Mouse (Mus musculus): ENCODE results near the gene Arpc5l. TPM values are rescaled to one million over a fixed set of nuclear protein-coding genes. Genes with fewer than 3 reads are reported as not detected.

Gene Arpc5l
- polyA plus RNA-seq, 1 experiment = 28.3 TPM

DNA sequence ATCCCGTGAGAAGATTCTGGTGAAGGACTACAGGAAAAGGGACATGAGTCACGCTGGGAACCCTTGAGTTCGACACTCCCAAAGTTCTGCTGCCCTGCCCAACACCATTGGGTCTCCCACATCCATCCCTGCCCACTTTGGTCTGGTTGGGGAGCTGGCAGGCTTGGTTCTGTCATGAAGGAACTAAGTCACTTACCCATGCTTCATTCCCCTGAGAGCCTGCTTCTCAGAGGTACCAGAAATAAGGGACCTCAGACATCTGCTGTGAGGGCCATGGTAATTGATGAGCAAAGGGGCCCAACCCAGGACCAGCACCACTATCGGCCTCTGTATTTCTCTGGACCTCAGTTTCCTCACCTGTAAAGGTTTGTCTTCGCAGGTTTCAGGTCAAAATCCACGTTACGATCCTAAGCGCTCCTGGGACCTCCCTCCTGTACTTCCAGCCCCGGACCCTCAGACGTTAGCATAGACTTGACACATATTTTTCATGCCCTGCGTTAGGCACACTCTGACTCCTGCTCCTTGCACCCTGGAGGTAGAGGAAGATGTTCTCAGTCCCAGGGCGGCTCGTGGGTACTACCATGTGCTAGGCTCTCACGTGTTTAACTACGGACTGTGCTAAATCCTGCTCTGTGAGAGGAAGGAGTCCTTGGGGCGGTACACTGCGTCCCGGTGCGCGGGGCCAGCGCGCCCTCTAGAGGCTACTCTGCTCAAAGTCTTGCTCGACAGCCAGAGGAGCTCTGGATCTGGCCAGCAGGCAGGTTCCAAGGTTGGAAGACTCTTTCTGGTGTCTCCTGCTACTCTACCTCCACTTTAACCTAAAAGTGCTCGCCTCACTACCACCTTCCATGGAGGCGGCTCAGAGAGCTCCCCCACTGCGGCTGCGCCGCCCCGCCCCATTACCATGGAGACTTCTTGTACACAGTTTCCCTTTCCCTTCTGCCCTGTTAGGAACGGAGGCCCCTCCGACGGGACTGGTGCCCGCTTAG, 7.5 kb upstream of the Arpc5l start, which contains the start of gene Wdr38:
TSS of gene Wdr38 (plus strand) at position 91 of the 989 bp plus-strand sequence.
- TF ChIP-seq POLR2A (IDR thresholded peaks at IDR 0.05; ENCODE audit: borderline replicate concordance, extremely low read depth, low read depth, low read length) (0 out of 2 replicates have a peak, but pooled peaks have one; percentile 21), CTCF (IDR thresholded peaks at IDR 0.05; ENCODE audit: insufficient read depth, low read length) (peak; percentile 75)
- peak; percentile 88 for DNase-seq
- 11% methylated on average over 33 of the region's 33 CpGs for WGBS
- Histone ChIP-seq H3K4me3 (replicated peaks; ENCODE audit: extremely low read depth, low read depth, low read length) (peak within 1 kb of the TSS; percentile 73), H3K4me1 (ENCODE audit: control insufficient read depth, insufficient read depth, low read length) (peaks cover 3% of the 10 kb centered on the region; the same call in 1 of the 2 replicates)

DNA sequence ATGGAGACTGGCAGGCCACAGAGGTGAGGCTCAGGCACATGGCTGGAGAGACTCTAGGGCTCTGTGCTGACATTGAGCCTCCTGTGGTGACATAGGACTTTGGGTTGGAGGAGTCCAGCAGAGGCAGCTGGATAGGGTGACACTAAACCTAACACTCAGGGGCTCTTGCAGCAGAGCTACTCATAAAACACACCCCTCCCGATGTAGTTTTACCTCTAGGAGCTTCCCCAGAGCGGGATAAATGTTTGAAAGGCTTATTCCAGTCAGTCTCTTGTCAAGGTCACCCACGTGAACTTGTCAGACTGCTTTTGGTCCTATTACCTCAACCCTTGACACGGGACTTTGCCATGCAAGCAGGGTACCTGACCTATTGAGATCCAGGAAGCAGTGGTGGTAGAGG, 5.8 kb upstream of the Arpc5l start:
- TF ChIP-seq CTCF (IDR thresholded peaks at IDR 0.05; ENCODE audit: insufficient read depth, low read length) (no peak), POLR2A (IDR thresholded peaks at IDR 0.05; ENCODE audit: borderline replicate concordance, extremely low read depth, low read depth, low read length) (no peak)
- WGBS = 43% methylated on average over 4 of the region's 4 CpGs
- peaks cover 13% of the 10 kb centered on the region for H3K4me1 ChIP-seq (ENCODE audit: control insufficient read depth, insufficient read depth, low read length)
- H3K4me3 ChIP-seq (replicated peaks; ENCODE audit: extremely low read depth, low read depth, low read length) = no peak overlapping the region
- DNase-seq = no peak

DNA sequence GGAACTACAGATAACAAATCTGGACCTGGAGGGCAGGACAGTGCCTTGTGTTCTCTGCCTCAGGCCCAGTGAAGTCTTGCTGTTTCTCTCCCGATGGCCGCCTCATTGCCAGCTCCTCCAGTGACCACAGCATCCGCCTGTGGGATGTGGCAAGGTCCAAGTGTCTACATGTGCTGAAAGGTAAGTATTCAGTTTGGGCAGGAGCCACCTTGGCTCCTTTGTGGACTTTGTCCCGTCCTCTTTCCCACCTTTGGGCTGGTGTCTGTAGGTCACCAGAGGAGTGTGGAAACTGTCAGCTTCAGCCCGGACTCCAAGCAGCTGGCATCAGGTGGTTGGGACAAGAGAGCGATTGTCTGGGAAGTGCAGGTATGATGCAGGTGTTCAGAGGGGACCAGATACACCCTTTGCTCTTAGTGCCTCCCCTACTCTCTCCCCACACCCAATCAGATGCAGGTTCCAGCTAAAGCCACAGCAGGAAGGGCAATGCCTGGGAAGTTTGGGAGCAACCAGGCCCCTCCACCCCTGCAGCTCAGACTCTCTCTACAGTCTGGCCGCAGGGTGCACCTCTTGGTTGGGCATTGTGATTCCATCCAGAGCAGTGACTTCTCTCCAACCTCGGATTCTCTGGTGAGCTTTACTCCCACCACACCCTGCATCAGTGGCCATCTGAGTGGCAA, 5.1 kb upstream of the Arpc5l start:
- 59% methylated on average over 8 of the region's 8 CpGs for WGBS
- no peak for DNase-seq
- TF ChIP-seq POLR2A (IDR thresholded peaks at IDR 0.05; ENCODE audit: borderline replicate concordance, extremely low read depth, low read depth, low read length) (no peak), CTCF (IDR thresholded peaks at IDR 0.05; ENCODE audit: insufficient read depth, low read length) (no peak)
- H3K4me3 ChIP-seq (replicated peaks; ENCODE audit: extremely low read depth, low read depth, low read length) = no peak overlapping the region
- H3K4me1 ChIP-seq (ENCODE audit: control insufficient read depth, insufficient read depth, low read length) = peaks cover 14% of the 10 kb centered on the region

DNA sequence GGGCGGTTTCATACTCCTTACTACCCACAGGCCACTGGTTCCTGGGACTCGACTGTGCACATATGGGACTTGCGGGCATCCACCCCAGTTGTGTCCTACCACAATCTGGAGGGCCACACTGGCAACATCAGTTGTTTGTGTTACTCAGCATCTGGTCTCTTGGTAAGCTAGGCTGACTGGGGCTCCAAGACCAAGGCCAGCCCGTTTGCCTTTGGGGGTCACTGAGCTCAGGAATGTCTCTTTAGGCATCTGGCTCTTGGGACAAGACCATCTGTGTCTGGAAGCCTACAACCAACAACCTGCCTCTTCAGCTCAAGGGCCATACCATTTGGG, 4.6 kb upstream of the Arpc5l start:
- TF ChIP-seq CTCF (IDR thresholded peaks at IDR 0.05; ENCODE audit: insufficient read depth, low read length) (no peak), POLR2A (IDR thresholded peaks at IDR 0.05; ENCODE audit: borderline replicate concordance, extremely low read depth, low read depth, low read length) (no peak)
- WGBS = 77% methylated on average over 4 of the region's 4 CpGs
- Histone ChIP-seq H3K4me3 (replicated peaks; ENCODE audit: extremely low read depth, low read depth, low read length) (no peak overlapping the region), H3K4me1 (ENCODE audit: control insufficient read depth, insufficient read depth, low read length) (peaks cover 14% of the 10 kb centered on the region)
- no peak for DNase-seq

DNA sequence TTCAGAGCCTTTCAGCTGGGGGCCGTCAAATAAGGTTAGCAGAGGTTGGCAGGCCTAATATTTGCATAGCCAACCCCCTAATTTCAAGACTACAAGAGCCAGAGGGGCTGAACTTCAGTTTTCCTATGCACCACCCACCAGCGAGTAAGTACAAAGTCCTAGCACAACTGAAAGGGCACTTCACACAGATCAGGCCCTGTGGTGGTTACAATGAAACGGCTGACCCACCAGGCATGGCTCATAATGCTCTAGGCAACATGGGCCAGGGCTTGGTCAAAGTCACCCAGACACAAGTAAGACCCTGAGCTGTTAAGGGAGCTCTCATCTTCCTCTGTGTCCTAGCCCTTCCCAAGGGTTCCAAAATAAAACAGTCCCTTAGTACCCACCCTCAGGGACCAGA, 3.3 kb upstream of the Arpc5l start:
- TF ChIP-seq POLR2A (IDR thresholded peaks at IDR 0.05; ENCODE audit: borderline replicate concordance, extremely low read depth, low read depth, low read length) = no peak
- TF ChIP-seq CTCF (IDR thresholded peaks at IDR 0.05; ENCODE audit: insufficient read depth, low read length) = no peak
- DNase-seq = no peak
- WGBS = 76% methylated on average over 3 of the region's 3 CpGs
- H3K4me1 ChIP-seq (ENCODE audit: control insufficient read depth, insufficient read depth, low read length) = peaks cover 18% of the 10 kb centered on the region
- H3K4me3 ChIP-seq (replicated peaks; ENCODE audit: extremely low read depth, low read depth, low read length) = no peak overlapping the region

DNA sequence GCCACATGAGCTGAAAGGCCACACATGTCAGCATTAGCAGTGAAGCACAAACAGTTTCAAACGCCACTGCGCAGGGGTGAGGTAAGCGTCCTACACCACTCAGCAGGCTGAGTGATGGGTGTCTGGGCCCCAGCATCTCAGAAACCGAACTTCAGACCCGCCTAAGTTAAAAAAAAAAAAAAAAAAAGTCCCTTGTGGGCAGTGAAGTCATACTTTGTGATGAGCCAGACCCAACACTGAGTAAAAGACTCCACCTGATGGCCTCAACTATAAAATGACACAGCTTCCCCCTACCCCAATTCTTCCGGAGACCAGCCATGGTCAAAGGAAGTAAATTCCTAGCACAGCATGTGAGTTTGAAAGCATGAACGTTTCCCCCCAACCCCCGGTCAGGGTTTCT, 2.0 kb upstream of the Arpc5l start:
- 42% methylated on average over 8 of the region's 8 CpGs for WGBS
- Histone ChIP-seq H3K4me3 (replicated peaks; ENCODE audit: extremely low read depth, low read depth, low read length) (no peak overlapping the region), H3K4me1 (ENCODE audit: control insufficient read depth, insufficient read depth, low read length) (peaks cover 18% of the 10 kb centered on the region)
- TF ChIP-seq CTCF (IDR thresholded peaks at IDR 0.05; ENCODE audit: insufficient read depth, low read length) = no peak
- DNase-seq = no peak

DNA sequence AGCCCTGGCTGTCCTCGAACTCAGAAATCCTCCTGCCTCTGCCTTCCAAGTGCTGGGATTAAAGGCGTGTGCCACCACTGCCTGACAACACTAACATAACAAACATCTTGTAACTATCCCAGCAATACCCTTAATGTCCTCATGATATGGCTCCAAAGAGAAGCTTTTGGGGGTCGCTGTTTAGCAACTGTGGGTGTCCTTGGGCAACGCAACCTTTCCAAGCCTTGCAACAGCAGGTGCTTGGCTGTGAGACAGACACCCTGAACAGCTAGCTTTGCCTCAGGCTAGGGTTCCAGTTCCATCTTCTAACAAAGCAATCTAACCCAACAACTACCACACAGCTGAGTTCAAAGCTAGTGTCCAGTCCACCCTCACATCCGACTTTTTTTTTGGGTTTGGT, 1.6 kb upstream of the Arpc5l start:
- 61% methylated on average over 5 of the region's 5 CpGs for WGBS
- no peak for DNase-seq
- H3K4me3 ChIP-seq (replicated peaks; ENCODE audit: extremely low read depth, low read depth, low read length) = no peak overlapping the region

DNA sequence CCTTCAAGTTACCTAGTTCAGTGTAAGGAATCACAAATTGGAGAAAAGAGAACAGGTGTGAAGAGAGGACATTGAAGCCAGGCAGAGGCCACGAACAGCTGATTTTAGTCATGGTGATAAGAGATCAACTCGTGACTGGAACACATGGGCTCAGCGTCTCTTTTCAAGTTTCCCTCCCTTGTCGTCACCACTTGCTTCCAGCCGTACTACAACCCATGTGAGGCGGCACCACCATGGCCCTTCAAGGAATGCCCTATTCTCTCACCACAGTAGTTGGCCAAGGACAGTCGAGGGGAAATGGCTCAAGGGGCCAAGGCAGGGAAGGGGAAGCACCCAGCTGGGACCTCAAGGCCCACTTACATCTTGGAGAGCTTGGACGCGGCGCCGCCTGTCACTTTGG, 776 bp upstream of the Arpc5l start:
- H3K4me3 ChIP-seq (replicated peaks; ENCODE audit: extremely low read depth, low read depth, low read length) = peak overlapping the region; percentile 80
- peaks cover 22% of the 10 kb centered on the region for H3K4me1 ChIP-seq (ENCODE audit: control insufficient read depth, insufficient read depth, low read length)
- 0% methylated on average over 11 of the region's 11 CpGs for WGBS
- DNase-seq = peak; percentile 36
- TF ChIP-seq CTCF (IDR thresholded peaks at IDR 0.05; ENCODE audit: insufficient read depth, low read length) = no peak
- no peak for TF ChIP-seq POLR2A (IDR thresholded peaks at IDR 0.05; ENCODE audit: borderline replicate concordance, extremely low read depth, low read depth, low read length)

More for the DNA sequence above, 1.6 kb upstream of the Arpc5l start:
- H3K4me1 ChIP-seq (ENCODE audit: control insufficient read depth, insufficient read depth, low read length) = peaks cover 19% of the 10 kb centered on the region
- no peak for TF ChIP-seq CTCF (IDR thresholded peaks at IDR 0.05; ENCODE audit: insufficient read depth, low read length)
- no peak for TF ChIP-seq POLR2A (IDR thresholded peaks at IDR 0.05; ENCODE audit: borderline replicate concordance, extremely low read depth, low read depth, low read length)

DNA sequence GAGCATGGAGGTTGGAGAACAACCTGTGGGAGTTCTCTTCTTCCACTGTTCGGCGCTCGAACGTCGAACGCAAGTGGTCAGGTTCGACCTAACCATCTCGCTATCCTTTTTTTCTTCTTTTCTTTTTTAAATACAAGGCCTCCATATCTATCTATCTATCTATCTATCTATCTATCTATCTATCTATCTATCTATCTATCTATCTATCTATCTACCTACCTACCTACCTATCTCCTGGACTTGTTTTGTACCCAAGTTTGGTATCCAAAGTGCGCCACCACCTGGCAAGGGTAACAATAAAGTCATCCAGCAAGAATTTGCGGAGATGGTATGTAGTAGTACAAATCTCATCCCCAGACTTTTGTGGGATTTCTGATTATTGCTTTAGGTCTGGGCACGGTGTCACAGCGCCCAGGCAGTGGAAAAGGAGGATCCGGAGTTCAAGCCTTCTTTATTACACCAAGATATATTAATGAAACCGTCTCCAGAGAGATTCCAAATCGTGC, 479 bp downstream of the Arpc5l start, which contains the start of gene Rpl35:
TSS of gene Rpl35 (minus strand) at position 51 of the 506 bp plus-strand sequence.
- 10% methylated on average over 15 of the region's 15 CpGs for WGBS
- DNase-seq = peak; percentile 47

More for the DNA sequence above, 479 bp downstream of the Arpc5l start, which contains the start of gene Rpl35:
- no peak for TF ChIP-seq POLR2A (IDR thresholded peaks at IDR 0.05; ENCODE audit: borderline replicate concordance, extremely low read depth, low read depth, low read length)
- TF ChIP-seq CTCF (IDR thresholded peaks at IDR 0.05; ENCODE audit: insufficient read depth, low read length) = no peak
- H3K4me3 ChIP-seq (replicated peaks; ENCODE audit: extremely low read depth, low read depth, low read length) = peak within 1 kb of the TSS; percentile 99
- H3K4me1 ChIP-seq (ENCODE audit: control insufficient read depth, insufficient read depth, low read length) = peaks cover 22% of the 10 kb centered on the region
